ENCODE assay signal across 9 mouse cellular contexts in the genomic region with DNA sequence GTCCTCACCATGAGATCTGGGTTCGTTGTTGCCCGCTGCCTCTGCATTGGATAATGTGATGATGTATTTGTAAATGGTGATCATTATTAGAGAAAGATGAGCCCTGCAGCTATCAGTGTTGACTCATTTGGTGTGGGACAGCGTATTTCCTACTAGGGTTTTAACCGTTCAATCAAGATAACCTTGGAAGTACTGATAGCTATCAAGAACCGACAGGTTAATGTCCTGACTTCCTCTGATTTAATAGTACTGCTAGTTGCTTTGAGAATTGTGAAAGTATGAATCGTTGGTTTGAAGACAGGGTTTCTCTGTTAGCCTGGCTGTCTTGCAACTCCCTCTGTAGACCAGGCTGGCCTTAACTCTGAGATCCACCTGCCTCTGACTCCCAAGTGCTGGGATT. TPM values are rescaled to one million over a fixed set of nuclear protein-coding genes. Genes with fewer than 3 reads are reported as not detected.
DNase-seq lines count a peak whose midpoint lies in the region; ATAC-seq and TF ChIP-seq lines count a peak whose summit lies in the region.
"Had no signal": no experiment of that assay in that cellular context is flagged by ENCODE, and none has a peak within 500 bp of the region (broad histone marks: within the 10 kb centered on the region; RNA-seq: fewer than 3 reads in every experiment).

No protein-coding gene starts in this region.

- 1% methylated on average over 6 of the region's 6 CpGs for WGBS in heart, embryonic 15.5 days
- WGBS in hindbrain, embryonic 13.5 days: 4% methylated on average over 6 of the region's 6 CpGs
- WGBS in midbrain, embryonic 12.5 days: 7% methylated on average over 6 of the region's 6 CpGs

- no peak for ATAC-seq in heart, embryonic 15.5 days (replicated peaks; ENCODE audit: insufficient number of reproducible peaks, insufficient read depth, low FRiP score, low read depth)
- no peak for ATAC-seq in G1E (ENCODE audit: extremely low read depth, insufficient number of reproducible peaks, low FRiP score, poor library complexity, severe bottlenecking)
- no peak for ATAC-seq in hindbrain, embryonic 13.5 days (ENCODE audit: low FRiP score)
- no peak for ATAC-seq in midbrain, embryonic 12.5 days (ENCODE audit: low FRiP score, low read depth)

- H3K4me1 ChIP-seq in heart, embryonic 15.5 days (replicated peaks): peaks cover 25% of the 10 kb centered on the region
- H3K4me1 ChIP-seq in G1E (ENCODE audit: insufficient read depth, low read depth, low read length): peaks cover 34% of the 10 kb centered on the region
- H3K4me1 ChIP-seq in hindbrain, embryonic 13.5 days (replicated peaks): peaks cover 34% of the 10 kb centered on the region
- H3K4me1 ChIP-seq in midbrain, embryonic 12.5 days: peaks cover 23% of the 10 kb centered on the region

- H3K4me2 ChIP-seq in heart, embryonic 15.5 days: peak overlapping the region; percentile 85
- peak overlapping the region; percentile 90 for H3K4me2 ChIP-seq in hindbrain, embryonic 13.5 days
- H3K4me2 ChIP-seq in midbrain, embryonic 12.5 days (replicated peaks): peak overlapping the region; percentile 83

- no peaks in the 10 kb centered on the region for H3K27me3 ChIP-seq in heart, embryonic 15.5 days
- no peaks in the 10 kb centered on the region for H3K27me3 ChIP-seq in G1E (ENCODE audit: insufficient read depth, low read length)
- no peaks in the 10 kb centered on the region for H3K27me3 ChIP-seq in hindbrain, embryonic 13.5 days
- H3K27me3 ChIP-seq in midbrain, embryonic 12.5 days: no peaks in the 10 kb centered on the region

- no peak for TF ChIP-seq CTCF in G1E (IDR thresholded peaks at IDR 0.05; ENCODE audit: low read depth, low read length)

- no peak for DNase-seq in heart, adult 8-10 months (ENCODE audit: low spot score)
- DNase-seq in G1E (ENCODE audit: low spot score): peak; percentile 10
- DNase-seq in embryo, embryonic 10.5 days (ENCODE audit: low spot score): no peak
- no peak for DNase-seq in thymus, postnatal 10 days (ENCODE audit: low spot score in 2 of 2)
- no peak for DNase-seq in gastrocnemius, postnatal 25 days

- H3K9me3 ChIP-seq in heart, embryonic 15.5 days (replicated peaks): no peaks in the 10 kb centered on the region
- no peaks in the 10 kb centered on the region for H3K9me3 ChIP-seq in G1E (replicated peaks)
- H3K9me3 ChIP-seq in hindbrain, embryonic 13.5 days: no peaks in the 10 kb centered on the region
- H3K9me3 ChIP-seq in midbrain, embryonic 12.5 days: no peaks in the 10 kb centered on the region

- peaks cover 46% of the 10 kb centered on the region for H3K36me3 ChIP-seq in heart, embryonic 15.5 days
- peaks cover 52% of the 10 kb centered on the region for H3K36me3 ChIP-seq in G1E (replicated peaks)
- peaks cover 43% of the 10 kb centered on the region for H3K36me3 ChIP-seq in hindbrain, embryonic 13.5 days
- peaks cover 43% of the 10 kb centered on the region for H3K36me3 ChIP-seq in midbrain, embryonic 12.5 days

- peak overlapping the region; percentile 84 for H3K9ac ChIP-seq in heart, embryonic 15.5 days
- peak overlapping the region; percentile 95 for H3K9ac ChIP-seq in hindbrain, embryonic 13.5 days
- peak overlapping the region; percentile 88 for H3K9ac ChIP-seq in midbrain, embryonic 12.5 days (replicated peaks)

- peak overlapping the region; percentile 90 for H3K27ac ChIP-seq in heart, embryonic 15.5 days
- peak overlapping the region; percentile 93 for H3K27ac ChIP-seq in hindbrain, embryonic 13.5 days
- peak overlapping the region; percentile 88 for H3K27ac ChIP-seq in midbrain, embryonic 12.5 days (replicated peaks)

- peak overlapping the region; percentile 86 for H3K4me3 ChIP-seq in heart, embryonic 15.5 days
- peak overlapping the region; percentile 97 for H3K4me3 ChIP-seq in G1E (ENCODE audit: low read depth, low read length)
- H3K4me3 ChIP-seq in hindbrain, embryonic 13.5 days: peak overlapping the region; percentile 89
- H3K4me3 ChIP-seq in midbrain, embryonic 12.5 days: peak overlapping the region; percentile 80

RNA-seq across cellular contexts. Expression of a gene that starts 0.6 kb away (rescaled TPM):
- polyA plus RNA-seq in heart, embryonic 15.5 days (2015; fragmentation: Nextera tagmentation; extraction: Ambion mirVana): 216 and 279 TPM in 2 replicates
- total RNA-seq in heart, adult 8-10 months (2022): 100 to 1,000 TPM; 264 to 310 (median 279) TPM
- 88.9 and 111 TPM in 2 replicates for total RNA-seq in G1E (2014; fragmentation: Nextera tagmentation)
- total RNA-seq in G1E (2017): 353 and 447 TPM in 2 replicates
- polyA plus RNA-seq in G1E (2012): 11.1 and 14.8 TPM in 2 replicates
- polyA plus RNA-seq in hindbrain, embryonic 13.5 days (2015; fragmentation: Nextera tagmentation; extraction: Ambion mirVana): 373 and 382 TPM in 2 replicates
- polyA plus RNA-seq in midbrain, embryonic 12.5 days (2016; fragmentation: Nextera tagmentation; extraction: Ambion mirVana): 344 and 368 TPM in 2 replicates
- 100 to 1,000 TPM; 182 to 200 TPM for total RNA-seq in gastrocnemius, postnatal 25 days (2021)

RNA-seq across cellular contexts. Expression of a gene that starts 0.7 kb away (rescaled TPM):
- 661 and 746 TPM in 2 replicates for polyA plus RNA-seq in heart, embryonic 15.5 days (2015; fragmentation: Nextera tagmentation; extraction: Ambion mirVana)
- 100 to 1,000 TPM; 662 to 705 (median 698) TPM for total RNA-seq in heart, adult 8-10 months (2022)
- total RNA-seq in G1E (2014; fragmentation: Nextera tagmentation) (103 and 109 TPM in 2 replicates), G1E (2017) (267 and 296 TPM in 2 replicates)
- 32.3 and 45.2 TPM in 2 replicates for polyA plus RNA-seq in G1E (2012)
- polyA plus RNA-seq in hindbrain, embryonic 13.5 days (2015; fragmentation: Nextera tagmentation; extraction: Ambion mirVana): 221 and 228 TPM in 2 replicates
- polyA plus RNA-seq in midbrain, embryonic 12.5 days (2016; fragmentation: Nextera tagmentation; extraction: Ambion mirVana): 209 and 224 TPM in 2 replicates
- 100 to 1,000 TPM; 338 to 360 TPM for total RNA-seq in gastrocnemius, postnatal 25 days (2021)

RNA-seq across cellular contexts. Expression of a gene that starts 12.8 kb away (rescaled TPM):
- polyA plus RNA-seq in heart, embryonic 15.5 days (2015; fragmentation: Nextera tagmentation; extraction: Ambion mirVana): 2.1 and 2.6 TPM in 2 replicates
- under 1 TPM; 0.38 to 0.63 (median 0.53) TPM for total RNA-seq in heart, adult 8-10 months (2022)
- total RNA-seq in G1E (2014; fragmentation: Nextera tagmentation) (3.6 and 3.7 TPM in 2 replicates), G1E (2017) (2.5 and 6.5 TPM in 2 replicates)
- polyA plus RNA-seq in G1E (2012): 0.39 and 0.41 TPM in 2 replicates
- 5.7 and 7.5 TPM in 2 replicates for polyA plus RNA-seq in hindbrain, embryonic 13.5 days (2015; fragmentation: Nextera tagmentation; extraction: Ambion mirVana)
- 5.3 and 7.0 TPM in 2 replicates for polyA plus RNA-seq in midbrain, embryonic 12.5 days (2016; fragmentation: Nextera tagmentation; extraction: Ambion mirVana)
- under 1 TPM; 0.20 to 0.43 TPM for total RNA-seq in gastrocnemius, postnatal 25 days (2021)

RNA-seq across cellular contexts. Expression of a gene that starts 12.9 kb away (rescaled TPM):
- 14.5 and 16.4 TPM in 2 replicates for polyA plus RNA-seq in heart, embryonic 15.5 days (2015; fragmentation: Nextera tagmentation; extraction: Ambion mirVana)
- 10 to 100 TPM; 10.7 to 13.4 (median 11.9) TPM for total RNA-seq in heart, adult 8-10 months (2022)
- total RNA-seq in G1E (2014; fragmentation: Nextera tagmentation) (45.5 and 49.7 TPM in 2 replicates), G1E (2017) (24.6 and 31.0 TPM in 2 replicates)
- polyA plus RNA-seq in G1E (2012): 8.0 and 9.7 TPM in 2 replicates
- polyA plus RNA-seq in hindbrain, embryonic 13.5 days (2015; fragmentation: Nextera tagmentation; extraction: Ambion mirVana): 24.5 and 25.9 TPM in 2 replicates
- polyA plus RNA-seq in midbrain, embryonic 12.5 days (2016; fragmentation: Nextera tagmentation; extraction: Ambion mirVana): 27.7 and 28.0 TPM in 2 replicates
- 10 to 100 TPM in 1 of 2 experiments, 1 to 10 TPM in 1; 7.7 to 10.4 TPM for total RNA-seq in gastrocnemius, postnatal 25 days (2021)

RNA-seq across cellular contexts. Expression of a gene that starts 43.2 kb away (rescaled TPM):
- not detected in 2 replicates for polyA plus RNA-seq in heart, embryonic 15.5 days (2015; fragmentation: Nextera tagmentation; extraction: Ambion mirVana)
- not detected for total RNA-seq in heart, adult 8-10 months (2022)
- not detected in 2 replicates for total RNA-seq in G1E (2014; fragmentation: Nextera tagmentation)
- total RNA-seq in G1E (2017): not detected in 2 replicates
- not detected in 2 replicates for polyA plus RNA-seq in G1E (2012)
- 0.22 and 0.38 TPM in 2 replicates for polyA plus RNA-seq in hindbrain, embryonic 13.5 days (2015; fragmentation: Nextera tagmentation; extraction: Ambion mirVana)
- 0.48 and 0.93 TPM in 2 replicates for polyA plus RNA-seq in midbrain, embryonic 12.5 days (2016; fragmentation: Nextera tagmentation; extraction: Ambion mirVana)
- total RNA-seq in gastrocnemius, postnatal 25 days (2021): not detected
- total RNA-seq: hematopoietic stem cell, adult 5-6 weeks had no signal

Comparison
In these comparisons a context has a peak if more than half of its experiments do, and no peak if none do; other contexts are left out.
1. RNA of a gene that starts 0.6 kb away (polyA plus RNA-seq): 373 to 382 TPM in hindbrain, embryonic 13.5 days, 344 to 368 TPM in midbrain, embryonic 12.5 days and 216 to 279 TPM in heart, embryonic 15.5 days; 11.1 to 14.8 TPM in G1E; every median in the first group is over 10 times any median in the second.
2. Peak in every context shown above with its lines, with median percentiles within 50 percentile points of each other: H3K27ac ChIP-seq, H3K4me2 ChIP-seq, H3K4me3 ChIP-seq and H3K9ac ChIP-seq.